Mouse (Mus musculus): ENCODE measurements around the gene Ppfia3.
"Not testable (repeated sequence)": the region's sequence is repeated elsewhere in the genome, so short reads cannot be mapped to it uniquely, and the experiment has no call there.

Ppfia3 gene

GRCm38 (mm10) chr7:45366652-45367019 is at the start of gene Ppfia3:
Gene Ppfia3 (minus strand): TSS chr7:45367019.
- peak in 1 of 2 experiments; percentile 69 for DNase-seq (ENCODE audit: inconsistent age in 2 of 2, low spot score in 1 of 2)

GRCm38 (mm10) chr7:45415636-45416035 is 48.8 kb upstream of the Ppfia3 start:
- DNase-seq (ENCODE audit: inconsistent age in 2 of 2, low spot score in 1 of 2), result no peak

- DNase-seq (ENCODE audit: inconsistent age in 2 of 2, low spot score in 1 of 2), result no peak
Observed at GRCm38 (mm10) chr7:45414740-45415224, 48.0 kb upstream of the Ppfia3 start.

GRCm38 (mm10) chr7:45413864-45414739 is 47.3 kb upstream of the Ppfia3 start:
- no peak for DNase-seq (ENCODE audit: inconsistent age in 2 of 2, low spot score in 1 of 2)

- no peak for DNase-seq (ENCODE audit: inconsistent age in 2 of 2, low spot score in 1 of 2)
Observed at GRCm38 (mm10) chr7:45413113-45413863, 46.5 kb upstream of the Ppfia3 start, which contains the start of gene Ntf5. Gene Ntf5 (plus strand): TSS chr7:45413695.

GRCm38 (mm10) chr7:45412421-45412820 is 45.6 kb upstream of the Ppfia3 start:
- DNase-seq (ENCODE audit: inconsistent age in 2 of 2, low spot score in 1 of 2), result no peak

GRCm38 (mm10) chr7:45409497-45410163 is 42.8 kb upstream of the Ppfia3 start:
- no peak for DNase-seq (ENCODE audit: inconsistent age in 2 of 2, low spot score in 1 of 2)

- no peak for DNase-seq (ENCODE audit: inconsistent age in 2 of 2, low spot score in 1 of 2)
Observed at GRCm38 (mm10) chr7:45408949-45409348, 42.1 kb upstream of the Ppfia3 start.

GRCm38 (mm10) chr7:45408351-45408750 is 41.5 kb upstream of the Ppfia3 start:
- DNase-seq (ENCODE audit: inconsistent age in 2 of 2, low spot score in 1 of 2), result no peak

- DNase-seq (ENCODE audit: inconsistent age in 2 of 2, low spot score in 1 of 2), result no peak
Observed at GRCm38 (mm10) chr7:45407836-45408235, 41.0 kb upstream of the Ppfia3 start.

- DNase-seq (ENCODE audit: inconsistent age in 2 of 2, low spot score in 1 of 2), result peak in 1 of 2 experiments; percentile 64
Observed at GRCm38 (mm10) chr7:45406157-45407156, 39.6 kb upstream of the Ppfia3 start.

- DNase-seq (ENCODE audit: inconsistent age in 2 of 2, low spot score in 1 of 2), result peak; percentile 72 to 92
Observed at GRCm38 (mm10) chr7:45405091-45406075, 38.6 kb upstream of the Ppfia3 start, which contains the start of gene Kcna7. Gene Kcna7 (plus strand): TSS chr7:45405653.

GRCm38 (mm10) chr7:45403532-45404261 is 36.9 kb upstream of the Ppfia3 start:
- peak; percentile 50 to 82 for DNase-seq (ENCODE audit: inconsistent age in 2 of 2, low spot score in 1 of 2)

- DNase-seq (ENCODE audit: inconsistent age in 2 of 2, low spot score in 1 of 2), result no peak
Observed at GRCm38 (mm10) chr7:45401521-45402085, 34.8 kb upstream of the Ppfia3 start.

GRCm38 (mm10) chr7:45396787-45397186 is 30.0 kb upstream of the Ppfia3 start:
- no peak for DNase-seq (ENCODE audit: inconsistent age in 2 of 2, low spot score in 1 of 2)

- not testable (repeated sequence) for DNase-seq (ENCODE audit: inconsistent age in 2 of 2, low spot score in 1 of 2)
Observed at GRCm38 (mm10) chr7:45396337-45396775, 29.5 kb upstream of the Ppfia3 start.

- DNase-seq (ENCODE audit: inconsistent age in 2 of 2, low spot score in 1 of 2), result peak; percentile 100
Observed at GRCm38 (mm10) chr7:45395578-45396336, 28.9 kb upstream of the Ppfia3 start, which contains the start of gene Snrnp70. Gene Snrnp70 (minus strand): TSS chr7:45395742.
